Mouse (Mus musculus): ENCODE measurements around the gene Foxr2.

The Foxr2 gene

DNA sequence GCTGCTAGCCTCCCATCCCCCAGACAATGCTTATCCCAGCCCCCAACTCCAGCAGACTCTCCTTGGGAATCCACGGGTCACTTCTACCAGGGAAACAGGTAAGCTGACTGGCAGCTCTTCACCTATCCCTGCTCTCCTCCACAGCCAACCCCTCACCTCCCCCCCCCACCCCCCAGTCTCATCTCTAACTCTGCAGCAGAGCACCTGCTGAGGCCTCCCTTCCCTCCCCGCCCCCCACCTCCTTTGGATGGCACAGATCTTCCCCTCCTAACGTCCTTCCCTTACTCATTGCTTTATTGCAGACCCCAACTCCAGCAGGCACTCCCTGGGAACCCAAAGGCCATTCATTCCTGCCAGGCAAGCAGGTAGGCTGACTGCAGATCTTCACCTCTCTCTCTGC, at the start of gene Foxr2:
Gene Foxr2 (plus strand): TSS at position 301 of the 400 bp plus-strand sequence.
- DNase-seq (ENCODE audit: low spot score) = no peak

DNA sequence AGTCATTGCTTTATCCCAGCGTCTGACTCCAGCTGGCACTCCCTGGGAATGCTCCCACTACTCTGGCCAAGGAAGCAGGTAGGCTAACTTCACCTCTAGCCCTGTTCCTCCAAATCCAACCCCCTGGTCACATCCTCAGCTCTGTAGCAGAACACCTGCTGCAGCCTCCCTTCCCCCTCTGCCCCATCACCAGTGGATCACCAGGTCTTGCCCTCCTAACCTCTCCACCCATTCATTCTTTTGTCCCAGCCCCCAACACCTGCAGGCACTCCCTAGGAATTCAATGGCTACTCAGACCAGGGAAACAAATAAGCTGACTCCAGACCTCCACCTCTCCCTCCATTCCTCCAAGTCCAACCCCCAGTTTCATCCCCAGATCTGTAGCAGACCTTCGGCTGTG, 427 bp downstream of the Foxr2 start:
- no peak for DNase-seq (ENCODE audit: low spot score)

DNA sequence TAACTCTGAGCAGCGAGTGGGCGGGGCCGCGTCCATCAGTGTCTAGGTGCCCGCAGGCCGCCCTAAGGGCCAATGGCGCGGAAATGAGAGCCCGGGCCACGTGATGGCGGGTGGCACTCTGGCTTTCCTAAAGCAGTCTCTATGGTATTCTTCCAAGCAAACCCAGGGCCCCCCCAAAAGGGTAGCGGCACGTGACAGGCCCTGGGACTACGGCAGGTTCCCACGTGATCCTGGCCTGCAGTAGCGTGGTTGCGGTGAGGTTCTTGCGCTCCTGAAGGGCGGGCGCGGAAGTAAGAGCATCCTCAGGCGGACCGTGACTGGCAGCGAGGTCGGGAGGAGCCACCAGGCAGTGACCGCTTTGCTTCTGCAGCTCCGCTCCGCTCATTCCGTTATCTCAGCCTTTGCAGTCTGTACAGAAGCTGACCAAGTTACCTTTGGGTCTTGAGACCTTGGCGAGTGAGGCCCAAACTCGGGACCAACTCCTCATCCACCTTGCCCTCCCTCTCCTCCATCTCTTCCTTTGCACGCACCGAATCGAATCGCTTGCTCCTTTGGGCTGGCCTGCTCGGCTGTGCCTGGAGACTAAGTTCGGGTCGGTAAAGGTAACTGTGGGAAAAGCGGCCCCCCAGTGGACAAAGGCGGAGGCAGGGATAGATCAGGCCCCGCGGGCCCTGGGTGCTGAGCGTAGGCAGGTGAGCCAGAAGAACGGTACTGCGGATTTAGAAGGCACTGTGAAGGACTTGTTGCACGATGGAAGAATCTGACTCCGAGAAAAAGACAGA, 21.3 kb downstream of the Foxr2 start, which contains the start of gene Rragb:
Gene Rragb (plus strand): TSS at position 248 of the 782 bp plus-strand sequence.
- peak; percentile 85 for DNase-seq (ENCODE audit: low spot score)

DNA sequence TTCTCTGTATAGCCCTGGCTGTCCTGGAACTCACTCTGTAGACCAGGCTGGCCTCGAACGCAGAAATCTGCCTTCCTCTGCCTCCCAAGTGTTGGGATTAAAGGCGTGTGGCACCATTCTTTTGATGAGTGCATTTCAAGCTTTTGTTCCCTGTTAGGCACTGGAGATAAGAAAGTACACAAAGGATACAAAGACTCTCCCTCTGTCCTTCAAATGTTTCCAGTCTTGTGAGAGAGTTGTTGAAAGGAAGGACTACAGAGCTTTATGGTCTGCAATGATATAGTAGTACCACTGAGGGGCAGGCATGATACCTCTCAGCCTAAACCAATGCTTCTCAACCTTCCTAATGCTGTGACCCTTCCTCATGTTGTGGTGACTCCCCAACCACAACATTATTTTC, 24.1 kb downstream of the Foxr2 start:
- no peak for DNase-seq (ENCODE audit: low spot score)

DNA sequence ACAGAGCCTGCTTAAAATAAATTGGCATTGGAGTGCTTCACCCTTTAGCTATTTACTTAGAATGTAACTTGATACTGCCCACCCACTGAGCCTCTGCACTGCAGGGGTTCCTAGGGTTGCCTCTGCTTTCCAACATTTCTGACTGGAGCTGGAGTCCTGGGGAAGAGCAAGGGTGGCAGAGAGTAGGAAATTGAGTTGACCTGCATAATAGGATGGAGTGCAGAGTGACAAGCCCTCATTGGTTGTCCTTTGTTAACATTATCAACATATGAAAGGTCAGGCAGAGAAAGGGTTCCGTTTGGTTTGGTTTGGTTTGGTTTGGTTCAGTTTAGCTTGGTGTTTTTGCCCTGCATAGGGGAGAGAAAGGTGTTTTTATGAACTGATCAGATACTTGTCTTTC, 33.2 kb downstream of the Foxr2 start:
- no peak for DNase-seq (ENCODE audit: low spot score)

DNA sequence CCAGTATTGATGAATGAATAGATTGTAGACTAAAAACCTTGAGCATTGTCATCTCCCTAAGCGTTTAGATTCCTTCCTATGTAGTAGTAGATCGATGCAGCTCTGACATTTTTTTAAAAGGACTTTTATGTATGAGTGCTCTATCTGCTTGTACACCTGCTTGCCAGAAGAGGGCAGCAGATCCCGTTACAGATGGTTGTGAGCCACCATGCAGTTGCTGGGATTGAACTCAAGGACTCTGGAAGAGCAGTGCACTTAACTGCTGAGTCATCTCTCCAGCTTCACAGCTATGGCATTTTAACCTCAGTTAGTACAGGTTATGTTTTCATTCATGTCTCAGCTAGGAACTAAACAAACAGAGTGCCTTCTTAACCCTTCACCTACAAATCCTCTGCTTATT, 36.7 kb downstream of the Foxr2 start:
- no peak for DNase-seq (ENCODE audit: low spot score)

DNA sequence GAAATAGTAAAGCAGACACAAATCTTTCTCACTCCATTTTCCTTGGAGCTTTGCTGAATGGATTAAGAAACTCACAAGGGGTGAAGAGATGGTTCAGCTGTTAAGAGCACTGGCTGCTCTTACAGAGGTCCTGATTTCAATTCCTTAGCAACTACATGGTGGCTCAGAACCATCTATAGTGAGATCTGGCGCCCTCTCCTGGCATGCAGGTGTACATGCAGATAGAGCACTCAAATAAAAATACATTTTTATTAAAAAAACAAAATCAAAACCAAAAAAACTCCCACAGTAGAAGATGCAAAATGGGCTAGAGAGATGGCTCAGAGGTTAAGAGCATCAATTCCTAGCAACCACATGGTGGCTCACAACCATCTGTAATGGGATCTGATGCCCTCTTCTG, 56.2 kb downstream of the Foxr2 start:
- DNase-seq (ENCODE audit: low spot score) = no peak

- DNase-seq (ENCODE audit: low spot score) = no peak
Measured at GRCm38 (mm10) chrX:153182221-153182620, 63.6 kb downstream of the Foxr2 start.
